Mouse (Mus musculus) bone marrow, adult 2 months (tissue): ENCODE measurements around the gene Dennd6b.

Experiments used
- CTCF ChIP-seq: fragments of 200-500 bp; IDR thresholded peaks from 2 replicates; pipeline ENCODE4 v1.5.1; 2011; ENCODE audit warnings: low read length, control low read depth; ENCODE audit not compliant: control insufficient read depth, insufficient read depth
- POLR2A ChIP-seq: fragments of 200-500 bp; IDR thresholded peaks from 2 replicates; pipeline ENCODE4 v1.6.1; 2011; ENCODE audit warnings: low read depth, mild to moderate bottlenecking, control low read depth, low read length, borderline replicate concordance; ENCODE audit not compliant: control insufficient read depth

- no peak for TF ChIP-seq CTCF
- TF ChIP-seq POLR2A = no peak
Measured at GRCm38 (mm10) chr15:89207457-89207856, 11.2 kb upstream of the Dennd6b start.
